Mouse (Mus musculus) lung, adult 2 months (tissue): ENCODE data around the gene Adam19. TPM values are rescaled to one million over a fixed set of nuclear protein-coding genes. Genes with fewer than 3 reads are reported as not detected.

Experiments
- DNase-seq: peaks from one replicate; pipeline ENCODE4 v3.0.0; 2022
- H3K4me1 ChIP-seq: fragments of 200-500 bp; 2 replicates; pipeline ENCODE4 v1.6.1; 2011; ENCODE audit warnings: low read length; ENCODE audit not compliant: control insufficient read depth, insufficient read depth
- H3K4me3 ChIP-seq: fragments of 200-500 bp; replicated peaks from 2 replicates; pipeline ENCODE3; 2011; ENCODE audit warnings: low read depth, mild to moderate bottlenecking, control low read depth, low read length; ENCODE audit errors: extremely low read depth
- CTCF ChIP-seq: fragments of 200-500 bp; IDR thresholded peaks from 2 replicates; pipeline ENCODE4 v1.5.1; 2011; ENCODE audit warnings: mild to moderate bottlenecking, low read length, control low read depth; ENCODE audit not compliant: insufficient read depth
- POLR2A ChIP-seq: fragments of 200-500 bp; IDR thresholded peaks from 2 replicates; pipeline ENCODE4 v1.6.1; 2011; ENCODE audit warnings: low read depth, mild to moderate bottlenecking, control low read depth, low read length, borderline replicate concordance; ENCODE audit errors: extremely low read depth
- WGBS: fragments of 180-500 bp; shearing (Covaris S2); methylation state at CpG from one replicate; pipeline ENCODE4 v1.1.7; 2018; 5-methylcytosine and 5-hydroxymethylcytosine counted together
- polyA plus RNA-seq: library from polyadenylated mRNA; depleted of rRNA; stranded (reverse); fragments of >200 nt; gene quantifications from 2 replicates; pipeline ENCODE4 v1.2.3, GENCODE M21; 2012

Adam19 gene
- polyA plus RNA-seq, 1 experiment = 29.4 TPM

DNA sequence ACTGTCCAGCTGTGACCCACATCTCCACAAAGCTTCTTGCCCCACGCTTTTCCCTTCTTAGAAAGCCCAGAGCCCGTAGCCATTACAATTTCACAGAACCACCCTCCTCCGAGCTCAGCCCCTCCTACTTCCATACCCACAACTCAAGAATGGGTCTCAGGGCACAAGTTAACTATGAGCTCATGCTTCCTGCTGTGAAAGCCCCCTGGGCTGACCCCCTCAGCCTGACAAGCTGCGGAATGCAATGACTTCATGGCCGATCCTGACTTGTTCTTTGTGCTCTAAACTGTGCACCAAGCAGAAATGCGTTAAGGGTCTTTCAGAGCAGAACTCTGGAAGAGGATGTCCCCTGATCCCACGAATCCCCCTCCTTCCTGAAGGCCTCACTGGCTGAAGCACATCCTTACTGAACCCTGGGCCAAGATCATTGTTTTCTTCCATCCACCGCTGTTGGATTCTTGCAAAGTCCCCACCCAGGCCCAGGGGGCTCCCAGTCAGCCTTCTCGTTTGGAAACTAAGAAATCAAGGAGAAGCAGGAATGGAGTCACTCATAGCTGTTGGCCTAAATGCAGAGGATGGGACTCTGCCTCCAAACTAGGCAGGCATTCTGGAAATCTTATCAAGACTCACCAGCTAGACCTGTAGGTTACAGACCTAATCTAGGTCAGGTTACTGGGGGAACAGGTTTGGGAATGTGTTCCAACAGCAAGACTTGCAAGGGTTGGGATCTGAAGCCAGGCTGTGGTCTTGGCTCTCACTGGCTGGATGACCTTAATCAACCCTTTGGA, 39.9 kb downstream of the Adam19 start:
- 48% methylated on average over 9 of the region's 9 CpGs for WGBS
- no peak for DNase-seq
- TF ChIP-seq POLR2A = no peak
- TF ChIP-seq CTCF = no peak

DNA sequence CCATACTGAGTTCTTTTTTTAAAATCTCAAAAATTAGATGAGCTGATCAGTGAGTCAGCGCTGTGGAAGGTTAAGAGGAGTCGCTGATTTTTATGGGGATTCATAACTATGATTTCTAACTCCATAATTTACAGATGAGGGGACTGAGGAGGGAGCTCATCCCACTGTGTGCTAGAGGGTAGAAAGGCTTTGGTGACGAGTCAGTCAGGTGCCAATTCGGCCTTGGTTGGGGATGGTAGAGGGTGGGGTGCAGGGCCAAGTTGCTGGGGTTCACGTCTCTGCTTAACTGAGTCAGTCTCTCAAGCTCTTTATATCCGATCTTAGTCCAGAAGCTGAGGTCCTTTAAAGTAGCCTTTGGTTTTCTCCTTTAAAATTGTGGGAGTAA, 40.5 kb downstream of the Adam19 start:
- WGBS = 79% methylated on average over 6 of the region's 6 CpGs
- TF ChIP-seq CTCF (no peak), POLR2A (no peak)
- peaks cover 5% of the 10 kb centered on the region for H3K4me1 ChIP-seq
- no peak for DNase-seq
- no peak overlapping the region for H3K4me3 ChIP-seq

More for the DNA sequence above, 39.9 kb downstream of the Adam19 start:
- Histone ChIP-seq H3K4me1 (peaks cover 10% of the 10 kb centered on the region), H3K4me3 (no peak overlapping the region)

DNA sequence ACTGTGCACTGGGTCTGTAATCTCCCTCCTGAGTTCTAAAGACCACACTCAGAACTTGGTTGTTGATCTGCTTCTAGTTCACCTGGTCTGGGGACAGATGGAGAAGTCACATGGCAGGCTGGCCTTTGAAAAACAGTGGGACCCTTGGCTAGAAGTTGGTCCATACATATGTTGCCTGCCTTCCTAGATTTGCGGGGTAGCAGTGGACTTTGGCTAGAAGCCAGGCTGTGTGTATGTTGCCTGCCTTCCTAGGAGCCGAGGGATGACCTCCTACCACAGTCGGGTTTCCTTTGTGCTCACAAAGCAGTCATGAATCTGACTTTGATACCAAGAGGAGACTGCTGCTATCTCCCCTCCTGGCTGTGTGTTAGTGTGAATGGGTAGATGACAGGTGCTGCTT, 41.3 kb downstream of the Adam19 start:
- DNase-seq = no peak
- WGBS = 52% methylated on average over 3 of the region's 3 CpGs
- H3K4me1 ChIP-seq = peaks cover 6% of the 10 kb centered on the region
- TF ChIP-seq POLR2A (no peak), CTCF (no peak)
- H3K4me3 ChIP-seq = no peak overlapping the region

DNA sequence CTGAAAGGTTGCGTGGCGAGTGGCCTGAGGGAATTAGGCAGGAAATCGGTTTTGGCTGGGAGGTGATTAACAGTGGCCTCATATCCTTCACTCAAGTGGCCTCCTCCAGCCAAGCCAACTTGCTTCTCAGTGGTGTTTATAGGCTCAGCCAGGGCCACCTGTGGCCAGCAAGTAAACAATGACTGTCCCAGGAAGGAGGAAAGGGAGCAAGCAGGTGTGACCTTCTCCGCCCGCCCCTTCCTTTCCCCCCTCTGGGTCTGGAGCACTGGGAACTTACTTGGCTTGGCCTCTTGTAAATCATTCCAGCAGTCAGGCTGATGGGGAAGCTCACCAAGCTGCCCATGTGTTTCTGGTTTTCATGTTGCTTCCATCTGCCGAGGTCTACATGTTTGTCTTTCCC, 46.3 kb downstream of the Adam19 start:
- TF ChIP-seq CTCF (no peak), POLR2A (no peak)
- 50% methylated on average over 6 of the region's 6 CpGs for WGBS
- peaks cover 4% of the 10 kb centered on the region for H3K4me1 ChIP-seq
- DNase-seq = no peak
- H3K4me3 ChIP-seq = no peak overlapping the region

DNA sequence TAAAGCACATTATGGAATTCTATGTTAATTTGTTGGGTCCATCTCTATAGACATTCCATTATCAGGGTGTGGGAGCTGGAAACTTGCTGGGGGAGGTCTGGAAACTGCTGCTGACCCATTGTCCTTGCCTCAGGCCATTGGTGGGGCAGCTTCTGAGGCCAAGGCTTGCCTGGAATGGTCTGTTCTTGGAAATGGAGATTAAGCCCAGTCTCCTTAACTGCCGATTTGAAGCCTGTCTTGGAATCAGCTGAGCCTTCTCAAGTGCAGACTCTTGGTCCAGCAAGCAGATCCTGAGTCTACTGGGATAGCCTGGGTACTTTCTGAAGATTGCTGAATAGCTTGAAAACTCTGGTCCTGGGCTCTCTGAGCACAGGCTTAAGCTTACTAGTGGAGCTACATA, 51.3 kb downstream of the Adam19 start:
- TF ChIP-seq POLR2A (no peak), CTCF (no peak)
- Histone ChIP-seq H3K4me1 (peaks cover 6% of the 10 kb centered on the region), H3K4me3 (no peak overlapping the region)
- no peak for DNase-seq
- 69% methylated on average over 1 of the region's 1 CpGs for WGBS

DNA sequence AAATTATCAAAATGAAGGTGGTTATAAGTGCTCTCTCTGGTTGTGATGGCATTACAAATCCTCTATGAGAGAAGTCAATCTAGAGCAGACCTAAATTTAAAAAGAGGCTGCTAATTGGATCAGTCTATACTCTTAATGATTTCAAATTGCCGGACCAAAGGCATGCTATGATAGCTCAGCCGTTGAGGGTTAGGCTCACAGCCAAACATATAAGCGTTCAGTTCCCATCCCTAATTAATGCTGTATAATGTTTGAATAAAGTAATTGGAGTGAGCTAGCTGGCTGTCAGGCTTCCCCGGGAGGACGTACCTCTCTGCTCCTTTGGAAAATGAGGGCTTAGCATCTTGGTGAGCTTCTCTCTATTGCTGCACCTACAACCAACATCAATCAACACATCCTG, 53.4 kb downstream of the Adam19 start:
- H3K4me3 ChIP-seq = no peak overlapping the region
- DNase-seq = no peak
- WGBS = 82% methylated on average over 5 of the region's 5 CpGs
- peaks cover 5% of the 10 kb centered on the region for H3K4me1 ChIP-seq
- TF ChIP-seq POLR2A = no peak

DNA sequence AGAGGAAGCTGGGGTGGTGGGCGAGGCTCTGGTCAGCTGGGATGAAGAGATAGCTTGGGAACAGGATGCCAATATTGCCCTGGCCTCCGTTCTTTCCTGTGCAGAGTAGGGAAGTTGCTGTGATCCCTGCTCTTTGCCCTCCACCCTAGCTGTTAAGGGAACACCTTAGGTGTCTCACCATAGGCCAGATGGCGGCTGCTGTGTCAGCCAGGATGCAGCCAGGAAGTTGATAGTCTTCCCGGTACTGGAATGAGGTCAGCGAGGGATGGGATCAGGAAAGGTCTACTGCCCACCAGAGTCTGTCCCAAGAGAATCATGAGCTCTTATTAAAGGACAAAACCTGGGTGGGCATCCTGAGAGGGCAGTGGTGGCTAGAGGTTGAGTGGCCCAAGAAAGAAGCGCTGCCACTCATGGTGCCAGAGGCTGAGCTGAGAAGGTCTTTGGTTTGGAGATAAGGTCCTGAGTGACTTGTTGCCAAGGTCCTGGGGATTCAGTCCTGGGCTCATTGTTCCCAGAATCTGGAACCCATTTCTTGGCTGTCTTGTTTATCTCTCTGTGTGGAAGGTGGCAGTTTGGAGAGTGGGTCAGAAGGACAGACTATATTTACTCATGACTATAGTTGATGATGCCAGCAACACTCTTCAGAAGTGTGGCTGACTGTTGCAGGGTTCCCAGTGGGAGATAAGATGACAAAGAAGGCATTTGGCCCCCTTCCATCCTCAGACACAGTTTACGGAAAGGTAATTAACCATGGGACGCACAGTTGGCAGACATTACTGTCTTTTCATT, 54.6 kb downstream of the Adam19 start:
- H3K4me1 ChIP-seq = peaks cover 8% of the 10 kb centered on the region
- DNase-seq = no peak
- TF ChIP-seq CTCF = no peak
- TF ChIP-seq POLR2A = no peak
- WGBS = 53% methylated on average over 8 of the region's 8 CpGs
- no peak overlapping the region for H3K4me3 ChIP-seq

DNA sequence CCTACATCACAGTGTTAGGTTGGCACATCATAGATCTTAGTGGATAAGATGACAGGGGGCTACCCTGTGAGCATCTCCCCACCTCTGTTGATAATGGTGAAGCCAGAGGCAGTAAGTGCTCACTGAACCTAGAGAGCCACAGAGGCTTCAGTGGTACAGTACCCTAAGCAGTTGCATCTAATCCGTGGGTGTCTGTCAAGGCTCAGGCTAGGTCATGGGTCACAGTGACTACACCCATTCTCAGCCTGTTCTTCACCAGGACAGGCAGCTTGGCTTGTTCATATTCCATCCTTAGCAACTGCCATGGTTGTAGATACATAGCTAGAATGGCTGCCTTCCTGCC, 55.1 kb downstream of the Adam19 start:
- peaks cover 11% of the 10 kb centered on the region for H3K4me1 ChIP-seq
- WGBS = 67% methylated on average over 1 of the region's 1 CpGs
- TF ChIP-seq POLR2A = no peak
- TF ChIP-seq CTCF = no peak
- H3K4me3 ChIP-seq = no peak overlapping the region
- no peak for DNase-seq

DNA sequence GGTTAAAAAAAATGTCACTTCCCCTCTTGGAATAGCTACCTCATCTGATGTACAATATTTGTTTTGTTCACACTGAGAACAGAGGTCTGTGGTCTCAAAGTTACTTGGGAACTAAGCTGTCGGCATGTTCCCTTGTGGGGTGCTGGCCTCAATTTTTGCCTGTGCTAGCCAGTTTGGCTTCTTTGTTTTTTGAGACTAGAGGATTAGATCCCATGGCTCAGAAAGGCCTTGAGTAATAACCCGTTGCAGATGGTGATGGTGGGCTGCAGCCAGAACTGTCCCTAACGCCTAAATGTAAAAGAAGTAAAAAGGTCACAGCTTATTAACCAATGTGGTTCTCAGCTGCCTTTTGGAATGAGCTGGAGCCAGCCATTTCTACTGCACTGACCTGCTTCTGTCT, 57.4 kb downstream of the Adam19 start:
- Histone ChIP-seq H3K4me1 (peaks cover 13% of the 10 kb centered on the region), H3K4me3 (no peak overlapping the region)
- TF ChIP-seq POLR2A (no peak), CTCF (no peak)
- no peak for DNase-seq
- 69% methylated on average over 3 of the region's 3 CpGs for WGBS

DNA sequence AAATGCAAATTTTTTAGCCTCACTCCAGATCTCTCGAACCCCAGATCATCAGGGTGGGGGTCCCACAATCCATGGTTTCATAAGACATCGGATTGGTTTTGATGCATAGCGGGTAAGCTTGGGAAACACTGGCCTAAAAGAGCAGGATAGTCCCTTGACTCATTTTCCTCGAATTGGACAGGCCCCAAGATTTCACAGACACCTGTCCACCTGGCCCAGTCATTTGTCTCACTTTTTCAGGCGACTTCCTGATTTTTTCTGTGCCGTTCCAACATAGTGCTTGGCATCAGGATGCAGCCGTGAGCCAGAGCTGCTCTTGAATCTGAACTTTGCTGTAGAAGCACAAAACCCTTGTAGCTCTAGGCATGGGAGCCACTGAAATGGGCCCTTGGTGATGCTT, 58.4 kb downstream of the Adam19 start:
- no peak for TF ChIP-seq POLR2A
- no peak for TF ChIP-seq CTCF
- Histone ChIP-seq H3K4me3 (no peak overlapping the region), H3K4me1 (peaks cover 13% of the 10 kb centered on the region)
- DNase-seq = no peak
- 88% methylated on average over 7 of the region's 7 CpGs for WGBS
